Mouse (Mus musculus) embryonic facial prominence, embryonic 12.5 days (tissue): ENCODE measurements at regions not wholly inside any gene's neighbourhood (a gene's known extent, or its start where the extent isn't known, plus 50 kb on each side); places are given as distances from the start of the nearest gene placed in this dataset.

Source experiments
- ATAC-seq: fragments of 200-750 bp; cut with Nextera tagmentation; 2 replicates; pipeline ENCODE4 v1.8.0; 2017; ENCODE audit not compliant: insufficient number of reproducible peaks, insufficient read depth, low FRiP score, low TSS enrichment
- H3K27ac ChIP-seq: fragments of 300-500 bp; sonication (generic); 2 replicates; pipeline ENCODE4 v1.5.1; 2016; ENCODE audit warnings: mild to moderate bottlenecking
- H3K27me3 ChIP-seq: fragments of 300-500 bp; sonication (generic); 2 replicates; pipeline ENCODE4 v1.6.1; 2016; ENCODE audit warnings: mild to moderate bottlenecking, moderate library complexity
- H3K36me3 ChIP-seq: fragments of 300-500 bp; sonication (generic); 2 replicates; pipeline ENCODE4 v1.6.1; 2016; ENCODE audit warnings: mild to moderate bottlenecking
- H3K4me1 ChIP-seq: fragments of 300-500 bp; sonication (generic); 2 replicates; pipeline ENCODE4 v1.6.1; 2016
- H3K4me2 ChIP-seq: fragments of 300-500 bp; sonication (generic); replicated peaks from 2 replicates; pipeline ENCODE4 v1.6.1; 2016; ENCODE audit warnings: mild to moderate bottlenecking, moderate library complexity
- H3K4me3 ChIP-seq: fragments of 300-500 bp; sonication (generic); 2 replicates; pipeline ENCODE4 v1.5.1; 2016; ENCODE audit warnings: mild to moderate bottlenecking
- H3K9ac ChIP-seq: fragments of 300-500 bp; sonication (generic); 2 replicates; pipeline ENCODE4 v1.6.1; 2016; ENCODE audit warnings: mild to moderate bottlenecking, moderate library complexity
- H3K9me3 ChIP-seq: fragments of 300-500 bp; sonication (generic); 2 replicates; pipeline ENCODE4 v1.6.1; 2016; ENCODE audit warnings: mild to moderate bottlenecking, moderate library complexity
- WGBS: fragments of 180-500 bp; shearing (Covaris S2); methylation state at CpG from one replicate; pipeline ENCODE4 v1.1.7; 2016; 5-methylcytosine and 5-hydroxymethylcytosine counted together

- Histone ChIP-seq H3K4me3 (no peak overlapping the region), H3K27ac (no peak overlapping the region), H3K27me3 (no peaks in the 10 kb centered on the region), H3K9ac (no peak overlapping the region), H3K9me3 (no peaks in the 10 kb centered on the region), H3K4me2 (no peak overlapping the region), H3K4me1 (no peaks in the 10 kb centered on the region), H3K36me3 (no peaks in the 10 kb centered on the region)
- ATAC-seq = no peak
- 72% methylated on average over 5 of the region's 5 CpGs for WGBS
Observed at GRCm38 (mm10) chr15:52483598-52484165, 1401.0 kb upstream of the Gm7489 start.

GRCm38 (mm10) chr15:52484276-52484675, 1400.4 kb upstream of the Gm7489 start:
- 83% methylated on average over 5 of the region's 5 CpGs for WGBS
- no peaks in the 10 kb centered on the region for H3K4me1 ChIP-seq
- no peaks in the 10 kb centered on the region for H3K27me3 ChIP-seq
- no peak for ATAC-seq
- H3K36me3 ChIP-seq = no peaks in the 10 kb centered on the region
- no peak overlapping the region for H3K27ac ChIP-seq
- no peaks in the 10 kb centered on the region for H3K9me3 ChIP-seq
- H3K9ac ChIP-seq = no peak overlapping the region
- H3K4me2 ChIP-seq = no peak overlapping the region
- no peak overlapping the region for H3K4me3 ChIP-seq

DNA sequence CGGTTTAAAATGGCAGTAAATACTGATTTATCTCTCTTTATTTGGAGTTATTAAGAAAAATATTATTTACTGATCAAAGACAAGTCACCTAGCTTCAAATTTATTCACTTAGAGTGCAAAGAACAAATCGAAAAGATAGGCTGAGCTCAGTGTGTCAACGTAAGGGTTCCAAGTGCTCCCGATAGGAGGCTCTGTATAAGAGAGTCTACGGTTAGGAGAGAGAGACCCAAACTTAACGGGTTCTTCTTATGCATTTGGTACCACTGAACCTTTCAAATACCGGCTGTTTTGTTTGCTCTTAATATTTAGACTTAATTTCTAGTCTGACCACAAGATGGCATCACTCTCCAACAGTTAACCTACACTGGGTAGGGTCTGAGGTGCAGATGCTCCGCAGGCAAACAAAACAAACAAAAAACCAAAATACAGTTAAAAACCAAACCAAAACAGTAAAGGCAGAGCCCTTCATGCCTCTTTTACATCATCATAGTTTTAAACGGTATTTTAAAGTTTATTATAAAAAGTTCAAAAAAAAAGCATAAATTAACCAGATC, 1379.4 kb upstream of the Gm7489 start:
- H3K9ac ChIP-seq = no peak overlapping the region
- WGBS = 31% methylated on average over 9 of the region's 9 CpGs
- ATAC-seq = peak; percentile 60; the same call in 1 of the 2 replicates
- H3K4me3 ChIP-seq = no peak overlapping the region
- H3K36me3 ChIP-seq = no peaks in the 10 kb centered on the region
- no peaks in the 10 kb centered on the region for H3K9me3 ChIP-seq
- H3K4me2 ChIP-seq = no peak overlapping the region
- no peak overlapping the region for H3K27ac ChIP-seq
- no peaks in the 10 kb centered on the region for H3K27me3 ChIP-seq
- H3K4me1 ChIP-seq = no peaks in the 10 kb centered on the region; the same call in 1 of the 2 replicates

- Histone ChIP-seq H3K27me3 (no peaks in the 10 kb centered on the region), H3K4me2 (no peak overlapping the region), H3K27ac (no peak overlapping the region), H3K9ac (no peak overlapping the region), H3K36me3 (no peaks in the 10 kb centered on the region), H3K4me1 (no peaks in the 10 kb centered on the region; the same call in 1 of the 2 replicates), H3K9me3 (no peaks in the 10 kb centered on the region), H3K4me3 (no peak overlapping the region)
- WGBS = 5% methylated on average over 7 of the region's 7 CpGs
- ATAC-seq = no peak
Observed at GRCm38 (mm10) chr15:52506930-52507329, 1377.8 kb upstream of the Gm7489 start.

GRCm38 (mm10) chr15:52508609-52509008, 1376.1 kb upstream of the Gm7489 start:
- WGBS = 57% methylated on average over 2 of the region's 2 CpGs
- no peak for ATAC-seq
- Histone ChIP-seq H3K4me1 (no peaks in the 10 kb centered on the region; the same call in 1 of the 2 replicates), H3K9ac (no peak overlapping the region), H3K4me3 (no peak overlapping the region), H3K27me3 (no peaks in the 10 kb centered on the region), H3K9me3 (no peaks in the 10 kb centered on the region), H3K27ac (no peak overlapping the region), H3K36me3 (no peaks in the 10 kb centered on the region), H3K4me2 (no peak overlapping the region)

GRCm38 (mm10) chr15:52510137-52510536, 1374.6 kb upstream of the Gm7489 start:
- Histone ChIP-seq H3K4me3 (no peak overlapping the region), H3K9me3 (no peaks in the 10 kb centered on the region), H3K4me2 (no peak overlapping the region), H3K27me3 (no peaks in the 10 kb centered on the region), H3K4me1 (no peaks in the 10 kb centered on the region; the same call in 1 of the 2 replicates), H3K36me3 (no peaks in the 10 kb centered on the region), H3K9ac (no peak overlapping the region), H3K27ac (no peak overlapping the region)
- ATAC-seq = no peak
- 75% methylated on average over 4 of the region's 4 CpGs for WGBS

- Histone ChIP-seq H3K27me3 (no peaks in the 10 kb centered on the region), H3K4me3 (no peak overlapping the region), H3K27ac (no peak overlapping the region), H3K36me3 (no peaks in the 10 kb centered on the region), H3K4me2 (no peak overlapping the region), H3K9ac (no peak overlapping the region), H3K4me1 (no peaks in the 10 kb centered on the region), H3K9me3 (no peaks in the 10 kb centered on the region)
- ATAC-seq = no peak
- 83% methylated on average over 2 of the region's 2 CpGs for WGBS
Observed at GRCm38 (mm10) chr15:52536594-52536993, 1348.1 kb upstream of the Gm7489 start.

DNA sequence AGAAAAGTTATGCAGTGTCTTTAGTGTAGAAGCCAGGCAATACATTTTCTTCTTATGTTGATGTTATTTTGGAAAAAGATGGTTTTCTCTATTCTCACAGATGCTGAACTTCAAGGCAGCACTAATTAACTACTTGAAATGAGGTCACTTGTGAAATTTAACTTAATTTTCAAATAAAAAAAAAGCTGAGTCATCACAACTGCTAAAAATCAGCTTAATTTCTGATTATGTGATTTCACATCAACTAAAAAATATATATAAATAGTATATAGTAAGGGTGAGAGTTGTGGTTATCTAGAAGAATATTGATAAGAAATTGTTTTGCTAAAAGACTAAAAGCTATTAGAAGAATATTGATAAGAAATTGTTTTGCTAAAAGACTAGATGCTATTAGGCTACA, 1326.0 kb upstream of the Gm7489 start:
- Histone ChIP-seq H3K36me3 (no peaks in the 10 kb centered on the region), H3K27ac (no peak overlapping the region), H3K27me3 (no peaks in the 10 kb centered on the region), H3K4me3 (no peak overlapping the region), H3K9ac (no peak overlapping the region), H3K4me1 (no peaks in the 10 kb centered on the region), H3K9me3 (no peaks in the 10 kb centered on the region), H3K4me2 (no peak overlapping the region)
- ATAC-seq = no peak

- Histone ChIP-seq H3K36me3 (no peaks in the 10 kb centered on the region), H3K4me3 (no peak overlapping the region), H3K9me3 (no peaks in the 10 kb centered on the region), H3K4me1 (no peaks in the 10 kb centered on the region), H3K9ac (no peak overlapping the region), H3K4me2 (no peak overlapping the region), H3K27ac (no peak overlapping the region), H3K27me3 (no peaks in the 10 kb centered on the region)
- WGBS = 87% methylated on average over 1 of the region's 1 CpGs
- no peak for ATAC-seq
Observed at GRCm38 (mm10) chr15:52564078-52564477, 1320.6 kb upstream of the Gm7489 start.

DNA sequence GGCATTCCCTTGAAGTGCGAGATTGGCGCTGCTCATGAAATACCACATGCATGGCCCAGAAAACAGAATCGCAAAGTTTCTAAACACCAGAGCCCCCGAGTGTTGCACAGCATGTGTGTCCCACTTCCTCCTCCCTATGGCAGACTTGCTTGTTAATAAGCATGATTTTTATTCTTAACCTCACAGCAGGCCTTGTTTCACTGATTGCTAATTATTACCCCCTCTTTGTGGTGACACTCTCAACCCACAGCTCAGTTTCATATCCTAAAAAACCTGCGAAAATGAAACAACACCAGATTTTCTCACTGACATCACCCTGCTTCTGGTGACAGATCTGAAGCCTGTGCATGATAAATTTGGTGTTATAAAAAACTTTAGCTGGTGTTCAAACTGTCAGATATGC, 1319.3 kb upstream of the Gm7489 start:
- H3K9ac ChIP-seq = no peak overlapping the region
- no peaks in the 10 kb centered on the region for H3K27me3 ChIP-seq
- no peaks in the 10 kb centered on the region for H3K36me3 ChIP-seq
- ATAC-seq = no peak
- no peak overlapping the region for H3K4me3 ChIP-seq
- no peak overlapping the region for H3K4me2 ChIP-seq
- no peaks in the 10 kb centered on the region for H3K9me3 ChIP-seq
- H3K27ac ChIP-seq = no peak overlapping the region
- 88% methylated on average over 5 of the region's 5 CpGs for WGBS
- no peaks in the 10 kb centered on the region for H3K4me1 ChIP-seq

GRCm38 (mm10) chr15:52570256-52570655, 1314.5 kb upstream of the Gm7489 start:
- Histone ChIP-seq H3K9ac (no peak overlapping the region), H3K27me3 (no peaks in the 10 kb centered on the region), H3K9me3 (no peaks in the 10 kb centered on the region), H3K4me2 (no peak overlapping the region), H3K4me3 (no peak overlapping the region), H3K4me1 (no peaks in the 10 kb centered on the region), H3K27ac (no peak overlapping the region), H3K36me3 (no peaks in the 10 kb centered on the region)
- ATAC-seq = no peak
- 94% methylated on average over 1 of the region's 1 CpGs for WGBS

- H3K4me1 ChIP-seq = no peaks in the 10 kb centered on the region
- no peak overlapping the region for H3K9ac ChIP-seq
- no peak overlapping the region for H3K27ac ChIP-seq
- H3K4me2 ChIP-seq = no peak overlapping the region
- 91% methylated on average over 2 of the region's 2 CpGs for WGBS
- no peak overlapping the region for H3K4me3 ChIP-seq
- H3K36me3 ChIP-seq = no peaks in the 10 kb centered on the region
- H3K9me3 ChIP-seq = no peaks in the 10 kb centered on the region
- H3K27me3 ChIP-seq = no peaks in the 10 kb centered on the region
- no peak for ATAC-seq
Observed at GRCm38 (mm10) chr15:52577614-52578013, 1307.1 kb upstream of the Gm7489 start.
